Mouse (Mus musculus) kidney, embryonic 15.5 days (tissue): ENCODE measurements around the gene Cep41. TPM values are rescaled to one million over a fixed set of nuclear protein-coding genes. Genes with fewer than 3 reads are reported as not detected.

Source experiments
- ATAC-seq: fragments of 200-750 bp; cut with Nextera tagmentation; replicated peaks from 2 replicates; pipeline ENCODE4 v1.8.0; 2017; ENCODE audit warnings: moderate TSS enrichment; ENCODE audit not compliant: low FRiP score
- H3K27ac ChIP-seq: fragments of 300-500 bp; sonication (generic); 2 replicates; pipeline ENCODE4 v1.5.1; 2015; ENCODE audit warnings: mild to moderate bottlenecking, inconsistent platforms
- H3K27me3 ChIP-seq: fragments of 300-500 bp; sonication (generic); 2 replicates; pipeline ENCODE4 v1.6.1; 2015; ENCODE audit warnings: inconsistent platforms
- H3K36me3 ChIP-seq: fragments of 300-500 bp; sonication (generic); 2 replicates; pipeline ENCODE4 v1.6.1; 2015; ENCODE audit warnings: inconsistent platforms
- H3K4me1 ChIP-seq: fragments of 300-500 bp; sonication (generic); 2 replicates; pipeline ENCODE4 v1.6.1; 2015; ENCODE audit warnings: inconsistent platforms
- H3K4me2 ChIP-seq: fragments of 300-500 bp; sonication (generic); 2 replicates; pipeline ENCODE4 v1.6.1; 2015; ENCODE audit warnings: moderate library complexity, mild to moderate bottlenecking, inconsistent platforms
- H3K4me3 ChIP-seq: fragments of 300-500 bp; sonication (generic); replicated peaks from 2 replicates; pipeline ENCODE4 v1.5.1; 2015; ENCODE audit warnings: mild to moderate bottlenecking, inconsistent platforms
- H3K9ac ChIP-seq: fragments of 300-500 bp; sonication (generic); 2 replicates; pipeline ENCODE4 v1.6.1; 2015; ENCODE audit warnings: mild to moderate bottlenecking, inconsistent platforms
- H3K9me3 ChIP-seq: fragments of 300-500 bp; sonication (generic); replicated peaks from 2 replicates; pipeline ENCODE4 v1.6.1; 2016; ENCODE audit warnings: inconsistent platforms
- WGBS: fragments of 180-500 bp; shearing (Covaris S2); methylation state at CpG from one replicate; pipeline ENCODE4 v1.1.7; 2015; ENCODE audit warnings: mixed read lengths; 5-methylcytosine and 5-hydroxymethylcytosine counted together
- polyA plus RNA-seq: library from polyadenylated mRNA; unstranded; fragments of >200 nt; fragmentation: Nextera tagmentation; extraction: Ambion mirVana; gene quantifications from 2 replicates; pipeline ENCODE4 v1.2.1, GENCODE M21; 2015

The Cep41 gene
- polyA plus RNA-seq, 1 experiment from 2014 or later = 23.5 TPM

- peak; percentile 86 for ATAC-seq
- Histone ChIP-seq H3K9me3 (peaks cover 4% of the 10 kb centered on the region; the same call in 1 of the 2 replicates), H3K4me1 (peaks cover 39% of the 10 kb centered on the region), H3K27me3 (no peaks in the 10 kb centered on the region), H3K4me3 (no peak overlapping the region), H3K27ac (peak overlapping the region; percentile 91), H3K36me3 (no peaks in the 10 kb centered on the region; the same call in 1 of the 2 replicates), H3K9ac (no peak overlapping the region), H3K4me2 (peak overlapping the region; percentile 28)
- WGBS = 16% methylated on average over 12 of the region's 12 CpGs
Measured at GRCm38 (mm10) chr6:30730301-30730971, 36.9 kb upstream of the Cep41 start.

DNA sequence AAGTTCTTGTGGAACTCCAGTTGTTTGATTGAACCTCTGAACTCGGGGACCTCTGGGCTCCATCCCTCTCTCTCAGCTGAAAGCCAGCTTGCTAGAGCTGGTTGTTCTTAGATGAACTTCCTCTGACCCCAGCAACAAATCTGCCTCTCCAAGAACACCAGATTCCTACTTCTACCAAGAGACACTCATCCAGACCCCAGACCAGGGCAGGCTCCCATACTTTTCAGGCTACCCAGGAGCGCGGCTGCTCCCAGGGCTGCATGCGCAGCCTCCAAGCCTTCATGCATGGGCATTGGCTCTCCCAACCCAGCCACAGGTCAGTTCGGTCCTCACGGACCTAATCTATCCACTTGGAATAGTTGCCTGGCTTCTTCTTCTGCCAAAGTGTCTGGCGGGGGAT lies 29.8 kb upstream of the Cep41 start, which contains the start of gene Mest:
Gene Mest (plus strand): TSS at position 217 of the 400 bp plus-strand sequence.
- Histone ChIP-seq H3K4me3 (no peak within 1 kb of the TSS; the same call in 1 of the 2 replicates), H3K9me3 (no peaks in the 10 kb centered on the region), H3K4me2 (peak within 1 kb of the TSS; percentile 21), H3K36me3 (no peaks in the 10 kb centered on the region), H3K9ac (no peak within 1 kb of the TSS), H3K4me1 (peaks cover 43% of the 10 kb centered on the region), H3K27ac (peak within 1 kb of the TSS; percentile 73), H3K27me3 (no peaks in the 10 kb centered on the region)
- WGBS = 61% methylated on average over 7 of the region's 7 CpGs
- ATAC-seq = 0 out of 2 replicates have a peak, but pooled peaks have one; percentile 18

DNA sequence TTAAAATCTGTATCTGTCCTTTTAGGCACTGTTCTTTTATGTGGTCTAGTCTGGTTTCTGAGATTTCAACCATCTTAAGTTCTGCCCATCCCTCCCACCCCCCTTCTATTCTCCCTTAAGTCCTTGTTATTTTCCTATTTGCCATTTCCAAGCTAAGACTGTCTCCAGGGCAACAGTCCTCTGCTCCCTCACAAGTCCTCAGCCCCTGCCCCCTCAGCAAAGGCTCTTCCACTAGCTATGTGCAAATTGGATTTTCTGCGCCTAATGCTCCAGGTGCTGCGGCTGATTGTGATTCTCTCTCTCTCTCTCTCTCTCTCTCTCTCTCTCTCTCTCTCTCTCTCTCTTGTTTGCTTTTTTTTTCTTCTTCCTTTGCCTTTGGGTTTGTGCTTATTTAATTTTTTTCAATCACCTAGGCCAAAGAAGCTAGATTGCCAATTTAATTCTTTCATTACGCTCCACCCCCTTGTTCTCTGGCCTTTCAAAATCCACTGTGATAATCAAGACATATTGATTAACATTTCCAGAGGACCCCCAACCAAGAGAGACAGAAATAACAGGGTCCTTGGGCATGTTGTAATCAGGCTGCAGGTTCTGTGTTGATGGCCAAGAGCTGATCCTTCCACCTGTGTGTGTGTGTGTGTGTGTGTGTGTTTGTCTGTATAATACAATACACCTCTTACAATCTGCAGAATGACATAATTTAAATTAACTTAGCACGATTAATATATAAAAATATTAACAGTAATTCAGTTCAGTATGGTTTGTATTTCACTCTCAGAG lies 29.0 kb upstream of the Cep41 start:
- no peak overlapping the region for H3K4me3 ChIP-seq
- no peak overlapping the region for H3K9ac ChIP-seq
- no peak for ATAC-seq
- no peak overlapping the region for H3K4me2 ChIP-seq
- 77% methylated on average over 4 of the region's 4 CpGs for WGBS
- H3K9me3 ChIP-seq = no peaks in the 10 kb centered on the region
- H3K27ac ChIP-seq = peak overlapping the region; percentile 73; the same call in 1 of the 2 replicates
- no peaks in the 10 kb centered on the region for H3K36me3 ChIP-seq
- H3K4me1 ChIP-seq = peaks cover 43% of the 10 kb centered on the region
- H3K27me3 ChIP-seq = no peaks in the 10 kb centered on the region

- H3K4me3 ChIP-seq = no peak overlapping the region
- H3K9me3 ChIP-seq = no peaks in the 10 kb centered on the region
- H3K27ac ChIP-seq = peak overlapping the region; percentile 14; the same call in 1 of the 2 replicates
- no peak overlapping the region for H3K9ac ChIP-seq
- 85% methylated on average over 7 of the region's 7 CpGs for WGBS
- no peaks in the 10 kb centered on the region for H3K36me3 ChIP-seq
- no peak for ATAC-seq
- no peak overlapping the region for H3K4me2 ChIP-seq
- H3K27me3 ChIP-seq = no peaks in the 10 kb centered on the region
- H3K4me1 ChIP-seq = peaks cover 53% of the 10 kb centered on the region
Measured at GRCm38 (mm10) chr6:30716796-30717195, 23.2 kb upstream of the Cep41 start.

GRCm38 (mm10) chr6:30714891-30715471 lies 21.4 kb upstream of the Cep41 start:
- Histone ChIP-seq H3K4me1 (peaks cover 48% of the 10 kb centered on the region), H3K27ac (peak overlapping the region; percentile 92), H3K4me3 (no peak overlapping the region), H3K36me3 (no peaks in the 10 kb centered on the region), H3K9me3 (no peaks in the 10 kb centered on the region), H3K27me3 (no peaks in the 10 kb centered on the region), H3K4me2 (no peak overlapping the region), H3K9ac (no peak overlapping the region)
- peak; percentile 66 for ATAC-seq
- WGBS = 36% methylated on average over 5 of the region's 5 CpGs

- no peak for ATAC-seq
- Histone ChIP-seq H3K27me3 (no peaks in the 10 kb centered on the region), H3K4me3 (no peak overlapping the region), H3K4me2 (no peak overlapping the region), H3K4me1 (peaks cover 53% of the 10 kb centered on the region), H3K9me3 (no peaks in the 10 kb centered on the region), H3K27ac (peak overlapping the region; percentile 92), H3K9ac (no peak overlapping the region), H3K36me3 (no peaks in the 10 kb centered on the region)
- WGBS = 36% methylated on average over 11 of the region's 11 CpGs
Measured at GRCm38 (mm10) chr6:30713896-30714295, 20.3 kb upstream of the Cep41 start.

GRCm38 (mm10) chr6:30713455-30713854 lies 19.9 kb upstream of the Cep41 start:
- WGBS = 64% methylated on average over 6 of the region's 6 CpGs
- no peaks in the 10 kb centered on the region for H3K27me3 ChIP-seq
- H3K4me3 ChIP-seq = no peak overlapping the region
- H3K4me2 ChIP-seq = no peak overlapping the region
- peaks cover 53% of the 10 kb centered on the region for H3K4me1 ChIP-seq
- peak overlapping the region; percentile 92 for H3K27ac ChIP-seq
- H3K9me3 ChIP-seq = no peaks in the 10 kb centered on the region
- H3K36me3 ChIP-seq = no peaks in the 10 kb centered on the region
- H3K9ac ChIP-seq = no peak overlapping the region
- ATAC-seq = no peak

GRCm38 (mm10) chr6:30712484-30712883 lies 18.9 kb upstream of the Cep41 start:
- H3K36me3 ChIP-seq = no peaks in the 10 kb centered on the region
- peaks cover 56% of the 10 kb centered on the region for H3K4me1 ChIP-seq
- no peak overlapping the region for H3K9ac ChIP-seq
- H3K27ac ChIP-seq = peak overlapping the region; percentile 89
- WGBS = 61% methylated on average over 7 of the region's 7 CpGs
- no peak for ATAC-seq
- H3K4me3 ChIP-seq = no peak overlapping the region
- H3K4me2 ChIP-seq = no peak overlapping the region
- no peaks in the 10 kb centered on the region for H3K9me3 ChIP-seq
- no peaks in the 10 kb centered on the region for H3K27me3 ChIP-seq

GRCm38 (mm10) chr6:30711365-30711763 lies 17.8 kb upstream of the Cep41 start:
- H3K4me1 ChIP-seq = peaks cover 59% of the 10 kb centered on the region
- H3K9ac ChIP-seq = no peak overlapping the region
- no peaks in the 10 kb centered on the region for H3K9me3 ChIP-seq
- H3K27me3 ChIP-seq = no peaks in the 10 kb centered on the region
- peak overlapping the region; percentile 89 for H3K27ac ChIP-seq
- H3K4me2 ChIP-seq = no peak overlapping the region
- H3K4me3 ChIP-seq = no peak overlapping the region
- WGBS = 72% methylated on average over 10 of the region's 10 CpGs
- no peak for ATAC-seq
- H3K36me3 ChIP-seq = no peaks in the 10 kb centered on the region

DNA sequence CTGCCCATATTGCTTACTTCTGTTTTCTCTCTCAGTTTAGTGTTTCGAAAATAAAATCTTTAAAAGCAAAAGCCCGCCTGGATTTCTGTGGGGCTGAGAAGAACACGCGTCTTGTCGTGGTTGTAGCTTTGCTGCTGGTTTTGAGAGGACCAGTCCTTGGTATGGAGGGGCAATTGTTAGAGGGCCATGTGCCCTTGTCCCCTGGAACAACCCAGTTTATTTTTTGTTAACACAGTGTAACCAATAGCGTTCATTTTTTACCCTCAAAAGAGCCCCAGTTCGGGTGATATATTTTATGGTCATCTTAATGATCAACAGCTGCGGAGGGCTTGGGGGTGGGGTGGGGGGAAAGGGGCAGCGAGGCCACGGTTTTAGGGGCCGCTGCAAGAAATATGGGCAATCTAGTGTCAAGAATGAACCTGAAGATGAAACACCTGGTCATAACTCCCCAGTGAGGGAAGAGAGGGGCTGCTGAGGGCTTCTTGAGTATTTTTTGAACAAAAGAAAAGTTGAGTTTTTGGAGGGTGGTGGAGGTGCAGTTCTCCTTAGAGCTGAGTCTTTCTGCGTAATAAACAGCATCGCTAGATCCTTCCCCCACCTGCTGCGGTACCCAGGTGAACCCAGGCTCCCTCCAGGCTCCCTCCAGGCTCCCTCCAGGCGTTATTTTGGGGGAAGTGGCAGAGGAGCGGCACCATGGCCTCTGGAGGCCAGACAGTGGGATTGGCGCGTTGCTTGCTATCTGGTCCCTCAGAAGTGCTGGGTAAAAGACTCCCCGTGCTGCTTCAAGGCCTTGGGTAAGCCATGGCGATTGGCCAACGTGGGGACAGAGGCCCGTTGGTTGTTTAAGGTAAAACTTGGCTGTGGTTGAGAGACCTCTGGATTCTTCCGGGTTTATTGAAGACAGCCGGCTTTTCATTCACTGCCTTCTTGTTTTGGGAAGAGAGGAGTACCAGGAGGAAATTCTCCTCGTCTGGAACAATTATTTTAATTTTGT lies 17.1 kb upstream of the Cep41 start:
- ATAC-seq = no peak
- no peak overlapping the region for H3K9ac ChIP-seq

GRCm38 (mm10) chr6:30709115-30709514 lies 15.6 kb upstream of the Cep41 start:
- no peaks in the 10 kb centered on the region for H3K36me3 ChIP-seq
- WGBS = 42% methylated on average over 6 of the region's 6 CpGs
- no peak overlapping the region for H3K9ac ChIP-seq
- H3K4me2 ChIP-seq = no peak overlapping the region
- no peaks in the 10 kb centered on the region for H3K9me3 ChIP-seq
- H3K27ac ChIP-seq = peak overlapping the region; percentile 89
- no peaks in the 10 kb centered on the region for H3K27me3 ChIP-seq
- no peak overlapping the region for H3K4me3 ChIP-seq
- H3K4me1 ChIP-seq = peaks cover 47% of the 10 kb centered on the region
- no peak for ATAC-seq

More for the DNA sequence above, 17.1 kb upstream of the Cep41 start:
- H3K4me2 ChIP-seq = no peak overlapping the region
- 43% methylated on average over 25 of the region's 25 CpGs for WGBS
- H3K4me3 ChIP-seq = no peak overlapping the region
- no peaks in the 10 kb centered on the region for H3K27me3 ChIP-seq
- no peaks in the 10 kb centered on the region for H3K9me3 ChIP-seq
- no peaks in the 10 kb centered on the region for H3K36me3 ChIP-seq
- peak overlapping the region; percentile 89 for H3K27ac ChIP-seq
- H3K4me1 ChIP-seq = peaks cover 55% of the 10 kb centered on the region
